8 mouse cellular contexts compared by ENCODE assay signal in genomic region chr9:114526581-114526980, GRCm38 (mm10). TPM values are rescaled to one million over a fixed set of nuclear protein-coding genes. Genes with fewer than 3 reads are reported as not detected.
DNase-seq lines count a peak whose midpoint lies in the region; ATAC-seq lines count a peak whose summit lies in the region.

No protein-coding gene starts in this region.

- H3K27me3 ChIP-seq in lung, embryonic 16.5 days (ENCODE audit: control insufficient read depth, insufficient read depth, low read depth, low read length) = no peaks in the 10 kb centered on the region
- H3K27me3 ChIP-seq in embryonic facial prominence, embryonic 15.5 days = no peaks in the 10 kb centered on the region
- H3K27me3 ChIP-seq in limb, embryonic 12.5 days = no peaks in the 10 kb centered on the region
- H3K27me3 ChIP-seq in stomach, embryonic 15.5 days (replicated peaks) = no peaks in the 10 kb centered on the region

- peak overlapping the region; percentile 51 for H3K9ac ChIP-seq in lung, embryonic 16.5 days (ENCODE audit: low read length)
- H3K9ac ChIP-seq in embryonic facial prominence, embryonic 15.5 days = no peak overlapping the region
- 0 out of 2 replicates have a peak overlapping the region, but pooled peaks have one; percentile 12 for H3K9ac ChIP-seq in limb, embryonic 12.5 days (replicated peaks)
- H3K9ac ChIP-seq in stomach, embryonic 15.5 days = 0 out of 2 replicates have a peak overlapping the region, but pooled peaks have one; percentile 11

- no peak for DNase-seq in lung, postnatal 10 days
- DNase-seq in frontal cortex, postnatal 14 days (ENCODE audit: low spot score in 2 of 2) = no peak
- no peak for DNase-seq in urinary bladder, adult 18-20 months (ENCODE audit: low spot score in 2 of 2)

- H3K36me3 ChIP-seq in lung, embryonic 16.5 days (ENCODE audit: control insufficient read depth, insufficient read depth, low read length) = no peaks in the 10 kb centered on the region
- H3K36me3 ChIP-seq in embryonic facial prominence, embryonic 15.5 days = no peaks in the 10 kb centered on the region
- H3K36me3 ChIP-seq in limb, embryonic 12.5 days = peaks cover 6% of the 10 kb centered on the region; the same call in 1 of the 2 replicates
- no peaks in the 10 kb centered on the region for H3K36me3 ChIP-seq in stomach, embryonic 15.5 days

- peak overlapping the region; percentile 81 for H3K27ac ChIP-seq in lung, embryonic 16.5 days (ENCODE audit: low read length)
- no peak overlapping the region for H3K27ac ChIP-seq in embryonic facial prominence, embryonic 15.5 days (replicated peaks)
- H3K27ac ChIP-seq in limb, embryonic 12.5 days = peak overlapping the region; percentile 77
- H3K27ac ChIP-seq in stomach, embryonic 15.5 days = peak overlapping the region; percentile 71

- peaks cover 32% of the 10 kb centered on the region for H3K4me1 ChIP-seq in lung, embryonic 16.5 days (replicated peaks; ENCODE audit: control insufficient read depth, insufficient read depth, low read length)
- peaks cover 32% of the 10 kb centered on the region for H3K4me1 ChIP-seq in embryonic facial prominence, embryonic 15.5 days
- peaks cover 45% of the 10 kb centered on the region for H3K4me1 ChIP-seq in limb, embryonic 12.5 days (replicated peaks)
- peaks cover 31% of the 10 kb centered on the region for H3K4me1 ChIP-seq in stomach, embryonic 15.5 days

- no peak for ATAC-seq in lung, embryonic 16.5 days (ENCODE audit: low read depth)
- no peak for ATAC-seq in embryonic facial prominence, embryonic 15.5 days (ENCODE audit: insufficient number of reproducible peaks, low FRiP score, low TSS enrichment, low read depth)
- no peak; the same call in 1 of the 2 replicates for ATAC-seq in limb, embryonic 12.5 days (ENCODE audit: insufficient number of reproducible peaks, insufficient read depth, low FRiP score, low TSS enrichment, low read depth)
- ATAC-seq in stomach, embryonic 15.5 days (ENCODE audit: insufficient read depth, low FRiP score, low read depth) = no peak
- ATAC-seq in frontal cortex, adult (ENCODE audit: low TSS enrichment) = no peak

- H3K9me3 ChIP-seq in lung, embryonic 16.5 days (ENCODE audit: control insufficient read depth, low read length) = no peaks in the 10 kb centered on the region
- no peaks in the 10 kb centered on the region for H3K9me3 ChIP-seq in embryonic facial prominence, embryonic 15.5 days (replicated peaks)
- H3K9me3 ChIP-seq in limb, embryonic 12.5 days = no peaks in the 10 kb centered on the region
- H3K9me3 ChIP-seq in stomach, embryonic 15.5 days = no peaks in the 10 kb centered on the region

- peak overlapping the region; percentile 53 for H3K4me2 ChIP-seq in lung, embryonic 16.5 days (ENCODE audit: low read depth, low read length)
- H3K4me2 ChIP-seq in embryonic facial prominence, embryonic 15.5 days (replicated peaks) = peak overlapping the region; percentile 45
- H3K4me2 ChIP-seq in limb, embryonic 12.5 days = peak overlapping the region; percentile 51
- H3K4me2 ChIP-seq in stomach, embryonic 15.5 days = peak overlapping the region; percentile 46

- 15% methylated on average over 8 of the region's 8 CpGs for WGBS in lung, embryonic 16.5 days
- 12% methylated on average over 8 of the region's 8 CpGs for WGBS in embryonic facial prominence, embryonic 15.5 days
- WGBS in limb, embryonic 12.5 days = 4% methylated on average over 8 of the region's 8 CpGs
- 29% methylated on average over 8 of the region's 8 CpGs for WGBS in stomach, embryonic 15.5 days

- H3K4me3 ChIP-seq in lung, embryonic 16.5 days (ENCODE audit: low read length) = peak overlapping the region; percentile 34; the same call in 1 of the 2 replicates
- peak overlapping the region; percentile 17; the same call in 1 of the 2 replicates for H3K4me3 ChIP-seq in embryonic facial prominence, embryonic 15.5 days (replicated peaks)
- H3K4me3 ChIP-seq in limb, embryonic 12.5 days (replicated peaks) = peak overlapping the region; percentile 20
- peak overlapping the region; percentile 18; the same call in 1 of the 2 replicates for H3K4me3 ChIP-seq in stomach, embryonic 15.5 days (replicated peaks)

RNA-seq across cellular contexts. Expression of gene C130032M10Rik, which starts 11.1 kb away (rescaled TPM):
- polyA plus RNA-seq in lung, embryonic 16.5 days (2015; fragmentation: Nextera tagmentation; extraction: Ambion mirVana) = 0.21 and 0.72 TPM in 2 replicates
- 3.0 and 3.9 TPM in 2 replicates for polyA plus RNA-seq in embryonic facial prominence, embryonic 15.5 days (2015; fragmentation: Nextera tagmentation; extraction: Ambion mirVana)
- 0.41 and 0.70 TPM in 2 replicates for polyA plus RNA-seq in limb, embryonic 12.5 days (2016; fragmentation: Nextera tagmentation; extraction: Ambion mirVana)
- polyA plus RNA-seq in stomach, embryonic 15.5 days (2015; fragmentation: Nextera tagmentation; extraction: Ambion mirVana) = 0.19 and 0.64 TPM in 2 replicates

RNA-seq across cellular contexts. Expression of gene Ccr4, which starts 21.9 kb away (rescaled TPM):
- 0.11 and 0.25 TPM in 2 replicates for polyA plus RNA-seq in lung, embryonic 16.5 days (2015; fragmentation: Nextera tagmentation; extraction: Ambion mirVana)
- polyA plus RNA-seq in embryonic facial prominence, embryonic 15.5 days (2015; fragmentation: Nextera tagmentation; extraction: Ambion mirVana) = 5.3 and 7.3 TPM in 2 replicates
- not detected in 2 replicates for polyA plus RNA-seq in limb, embryonic 12.5 days (2016; fragmentation: Nextera tagmentation; extraction: Ambion mirVana)
- 0.04 TPM in 1 of 2 replicates, not detected in the other for polyA plus RNA-seq in stomach, embryonic 15.5 days (2015; fragmentation: Nextera tagmentation; extraction: Ambion mirVana)

RNA-seq across cellular contexts. Expression of gene Trim71, which starts 37.6 kb away (rescaled TPM):
- 0.79 and 0.87 TPM in 2 replicates for polyA plus RNA-seq in lung, embryonic 16.5 days (2015; fragmentation: Nextera tagmentation; extraction: Ambion mirVana)
- 0.23 and 0.24 TPM in 2 replicates for polyA plus RNA-seq in embryonic facial prominence, embryonic 15.5 days (2015; fragmentation: Nextera tagmentation; extraction: Ambion mirVana)
- 1.6 and 2.3 TPM in 2 replicates for polyA plus RNA-seq in limb, embryonic 12.5 days (2016; fragmentation: Nextera tagmentation; extraction: Ambion mirVana)
- 2.0 and 2.2 TPM in 2 replicates for polyA plus RNA-seq in stomach, embryonic 15.5 days (2015; fragmentation: Nextera tagmentation; extraction: Ambion mirVana)
